Mouse (Mus musculus) limb, embryonic 10.5 days (tissue): ENCODE results near the gene Gsta2. TPM values are rescaled to one million over a fixed set of nuclear protein-coding genes. Genes with fewer than 3 reads are reported as not detected.

Experiments used
- DNase-seq: peaks from one replicate; pipeline ENCODE4 v3.0.0-alpha.2; 2017; ENCODE audit warnings: low spot score
- H3K27ac ChIP-seq: fragments of 300-500 bp; sonication (generic); 2 replicates; pipeline ENCODE4 v1.5.1; 2016; ENCODE audit warnings: mild to moderate bottlenecking
- H3K27me3 ChIP-seq: fragments of 300-500 bp; sonication (generic); 2 replicates; pipeline ENCODE4 v1.6.1; 2016; ENCODE audit warnings: low read depth, mild to moderate bottlenecking; ENCODE audit not compliant: poor library complexity, severe bottlenecking
- H3K36me3 ChIP-seq: fragments of 300-500 bp; sonication (generic); 2 replicates; pipeline ENCODE4 v1.6.1; 2016; ENCODE audit warnings: mild to moderate bottlenecking, moderate library complexity
- H3K4me1 ChIP-seq: fragments of 300-500 bp; sonication (generic); 2 replicates; pipeline ENCODE4 v1.6.1; 2016
- H3K4me3 ChIP-seq: fragments of 300-500 bp; sonication (generic); 2 replicates; pipeline ENCODE4 v1.5.1; 2016; ENCODE audit warnings: mild to moderate bottlenecking, moderate library complexity
- H3K9me3 ChIP-seq: fragments of 300-500 bp; sonication (generic); replicated peaks from 2 replicates; pipeline ENCODE4 v1.6.1; 2016; ENCODE audit warnings: mild to moderate bottlenecking
- WGBS: fragments of 180-500 bp; shearing (Covaris S2); methylation state at CpG from one replicate; pipeline ENCODE4 v1.1.7; 2016; 5-methylcytosine and 5-hydroxymethylcytosine counted together
- polyA plus RNA-seq: library from polyadenylated mRNA; unstranded; fragments of >200 nt; fragmentation: Nextera tagmentation; extraction: Ambion mirVana; gene quantifications from 2 replicates; pipeline ENCODE4 v1.2.1, GENCODE M21; 2016

Gsta2 gene
- polyA plus RNA-seq: not detected in 2 replicates

DNA sequence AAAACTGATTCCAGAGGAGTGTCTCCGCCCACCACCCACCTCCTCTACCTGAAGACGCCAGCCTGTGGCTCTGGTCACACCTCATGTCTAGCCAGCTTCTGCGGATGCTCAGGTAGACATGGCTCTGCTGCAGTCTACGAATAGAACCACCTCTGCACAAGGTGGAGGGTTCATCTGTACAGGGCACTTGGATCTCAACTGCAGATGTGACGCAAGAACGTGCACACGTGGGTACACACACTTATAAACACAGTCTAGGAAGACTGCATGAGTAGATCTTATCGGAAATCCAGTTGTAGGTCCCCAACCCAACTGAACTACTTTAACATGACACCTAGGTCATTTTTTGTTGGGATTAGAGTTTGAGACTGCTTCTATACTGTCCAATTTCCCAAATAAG, at the start of gene Gsta2:
Gsta2 (minus strand) TSS at position 178 of the 400 bp plus-strand sequence.
- Histone ChIP-seq H3K4me3 (no peak within 1 kb of the TSS), H3K4me1 (no peaks in the 10 kb centered on the region), H3K36me3 (no peaks in the 10 kb centered on the region), H3K9me3 (no peaks in the 10 kb centered on the region), H3K27ac (no peak within 1 kb of the TSS), H3K27me3 (no peaks in the 10 kb centered on the region)
- DNase-seq: no peak
- WGBS: 93% methylated on average over 8 of the region's 8 CpGs

DNA sequence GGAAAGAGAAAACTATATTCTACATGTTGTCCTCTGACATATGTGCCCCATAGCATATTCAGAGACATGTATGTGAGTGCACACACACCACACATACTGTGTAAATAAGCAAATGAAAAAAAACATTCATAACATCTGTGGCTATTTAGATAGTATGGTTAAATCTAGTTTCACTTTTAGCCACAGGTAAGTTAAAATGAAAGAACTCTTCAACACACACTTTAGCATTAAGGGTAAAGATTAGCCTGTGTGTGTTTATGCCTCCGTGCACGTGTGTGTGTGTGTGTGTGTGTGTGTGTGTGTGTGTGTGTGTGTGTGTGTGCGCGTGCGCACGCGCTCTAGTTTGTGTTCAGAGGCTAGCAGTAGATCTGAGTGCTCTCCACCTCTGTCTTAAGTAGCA, 46.0 kb upstream of the Gsta2 start:
- Histone ChIP-seq H3K36me3 (no peaks in the 10 kb centered on the region), H3K4me3 (no peak overlapping the region), H3K4me1 (no peaks in the 10 kb centered on the region), H3K9me3 (no peaks in the 10 kb centered on the region), H3K27ac (no peak overlapping the region), H3K27me3 (peaks cover 19% of the 10 kb centered on the region)
- WGBS: 92% methylated on average over 7 of the region's 7 CpGs
- no peak for DNase-seq

DNA sequence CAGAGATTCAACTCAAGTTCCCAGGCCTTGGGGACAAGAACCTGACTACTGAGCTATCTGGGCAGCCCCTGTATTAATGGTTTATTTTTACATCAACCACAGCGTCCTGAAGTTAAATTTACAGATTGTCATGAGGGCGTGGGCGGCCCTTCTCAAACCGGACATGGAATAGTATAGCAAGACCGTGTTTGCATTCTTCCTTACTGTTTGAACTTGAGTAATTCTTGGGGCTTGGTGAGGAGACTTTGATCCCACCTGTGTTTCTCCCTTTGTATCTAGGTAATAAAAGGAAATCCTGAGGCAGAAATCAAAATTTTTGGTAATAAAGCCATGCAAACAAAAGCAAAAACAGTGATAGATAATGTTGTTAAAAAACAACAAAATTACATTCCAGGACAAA, 45.0 kb upstream of the Gsta2 start:
- H3K9me3 ChIP-seq: no peaks in the 10 kb centered on the region
- no peak overlapping the region for H3K27ac ChIP-seq
- peaks cover 29% of the 10 kb centered on the region for H3K27me3 ChIP-seq
- no peak for DNase-seq
- H3K36me3 ChIP-seq: no peaks in the 10 kb centered on the region
- 87% methylated on average over 5 of the region's 5 CpGs for WGBS
- peaks cover 6% of the 10 kb centered on the region for H3K4me1 ChIP-seq
- H3K4me3 ChIP-seq: no peak overlapping the region

DNA sequence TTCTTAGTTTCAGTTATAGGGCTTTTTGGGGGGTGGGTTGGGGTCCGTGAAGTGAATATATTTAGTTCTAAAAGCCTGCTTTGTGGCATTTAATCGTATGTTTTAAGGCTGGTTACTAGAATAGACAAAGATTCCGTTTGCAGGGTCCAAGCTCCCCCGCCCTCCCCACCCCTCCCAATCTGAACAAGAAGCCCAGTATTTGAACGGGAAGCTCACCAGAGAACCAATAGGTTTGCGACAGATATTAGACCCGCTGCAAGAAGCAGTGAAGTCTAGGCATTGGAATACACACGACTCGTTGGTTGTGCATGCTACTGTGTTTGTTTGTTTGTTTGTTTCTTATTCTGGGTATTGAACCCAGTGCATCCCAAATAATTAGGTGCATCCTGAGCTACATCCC, 40.9 kb upstream of the Gsta2 start:
- 65% methylated on average over 9 of the region's 9 CpGs for WGBS
- Histone ChIP-seq H3K27ac (no peak overlapping the region), H3K4me1 (peaks cover 9% of the 10 kb centered on the region), H3K36me3 (no peaks in the 10 kb centered on the region), H3K4me3 (peak overlapping the region; percentile 47), H3K9me3 (no peaks in the 10 kb centered on the region), H3K27me3 (peaks cover 69% of the 10 kb centered on the region)
- no peak for DNase-seq

DNA sequence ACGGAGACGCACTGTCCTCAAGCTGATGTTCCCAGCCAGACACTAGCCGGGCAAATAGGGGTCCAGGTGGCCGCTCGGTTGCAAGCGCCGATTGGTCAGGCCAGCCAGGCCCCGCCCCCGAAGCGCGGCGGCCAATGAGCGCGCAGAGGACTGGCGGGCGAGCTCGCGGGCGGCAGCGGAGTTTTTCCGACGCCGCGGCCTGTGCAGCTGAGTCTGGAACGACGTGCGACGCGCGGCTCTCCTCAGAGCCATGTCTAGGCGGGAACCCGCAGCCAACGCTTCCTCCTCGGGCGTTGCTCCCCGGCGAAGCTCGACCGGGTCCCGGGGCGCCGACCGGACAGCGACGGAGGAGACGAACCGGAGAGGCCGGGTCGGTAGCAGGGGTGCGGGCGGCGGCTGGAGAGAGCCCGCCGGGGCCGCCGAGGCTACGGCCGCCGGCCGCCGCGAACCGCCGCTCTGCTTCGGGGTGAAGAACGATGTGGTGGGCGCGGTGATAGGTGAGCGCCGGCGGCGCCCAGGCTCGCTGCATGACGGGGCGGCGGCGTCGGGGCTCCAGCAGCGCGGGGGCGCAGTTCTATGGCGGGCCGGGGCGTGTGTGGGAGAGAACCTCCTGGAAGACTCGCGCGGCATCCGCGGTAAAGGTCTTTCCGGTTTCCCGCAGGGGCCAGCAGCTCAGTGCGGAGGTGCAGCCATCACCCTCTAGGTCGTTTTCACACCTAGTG, 40.2 kb upstream of the Gsta2 start, which contains the start of gene Ddx43:
Ddx43 (plus strand) TSS at position 148 of the 722 bp plus-strand sequence.
- peak within 1 kb of the TSS; percentile 50 for H3K27ac ChIP-seq
- no peaks in the 10 kb centered on the region for H3K36me3 ChIP-seq
- H3K4me1 ChIP-seq: peaks cover 9% of the 10 kb centered on the region
- peaks cover 71% of the 10 kb centered on the region for H3K27me3 ChIP-seq
- WGBS: 3% methylated on average over 93 of the region's 93 CpGs
- peak within 1 kb of the TSS; percentile 47 for H3K4me3 ChIP-seq
- DNase-seq: peak; percentile 84
- no peaks in the 10 kb centered on the region for H3K9me3 ChIP-seq

DNA sequence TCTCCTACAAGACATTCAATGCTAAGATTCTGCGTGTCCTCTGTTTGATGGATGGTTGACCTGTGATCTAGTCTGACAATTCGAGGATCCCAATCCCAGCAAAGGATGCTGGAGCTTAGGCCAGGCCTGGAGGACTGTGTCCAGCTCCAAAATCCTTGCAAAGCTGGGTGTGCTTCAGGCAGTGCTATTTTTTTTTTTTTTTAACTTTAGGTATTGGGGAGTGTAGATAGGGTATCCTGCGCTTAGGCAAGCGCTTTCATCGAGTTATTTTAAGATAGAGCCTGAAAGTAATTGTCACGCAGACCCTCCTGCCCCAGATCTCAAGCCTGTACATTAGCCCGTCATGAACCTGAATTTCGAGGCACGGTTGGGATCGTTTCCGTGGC, 39.6 kb upstream of the Gsta2 start:
- H3K27ac ChIP-seq: no peak overlapping the region
- peaks cover 9% of the 10 kb centered on the region for H3K4me1 ChIP-seq
- H3K9me3 ChIP-seq: no peaks in the 10 kb centered on the region
- 35% methylated on average over 11 of the region's 11 CpGs for WGBS
- peak overlapping the region; percentile 47 for H3K4me3 ChIP-seq
- no peak for DNase-seq
- H3K27me3 ChIP-seq: peaks cover 73% of the 10 kb centered on the region
- no peaks in the 10 kb centered on the region for H3K36me3 ChIP-seq

DNA sequence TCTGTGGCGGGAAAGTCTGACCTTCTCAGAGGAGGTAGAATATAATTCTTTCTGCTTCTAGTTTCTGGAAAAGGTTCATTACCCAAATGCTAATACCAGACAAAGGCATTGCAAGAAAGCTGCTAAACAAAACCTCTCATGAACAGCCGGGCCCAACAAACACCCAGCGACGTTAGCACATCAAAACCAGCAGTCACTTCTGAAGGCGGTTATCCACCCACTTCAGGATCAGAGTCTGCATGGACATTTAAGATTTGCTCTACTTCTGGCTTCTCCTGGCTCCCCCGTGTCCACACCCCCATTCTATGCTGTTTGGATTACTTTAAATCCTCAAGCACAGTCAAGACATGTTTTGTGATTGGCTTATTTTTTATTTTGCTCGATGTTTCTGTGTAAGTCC, 39.0 kb upstream of the Gsta2 start:
- Histone ChIP-seq H3K27ac (no peak overlapping the region), H3K36me3 (no peaks in the 10 kb centered on the region), H3K4me3 (no peak overlapping the region), H3K9me3 (no peaks in the 10 kb centered on the region), H3K27me3 (peaks cover 73% of the 10 kb centered on the region), H3K4me1 (peaks cover 9% of the 10 kb centered on the region)
- no peak for DNase-seq
- WGBS: 65% methylated on average over 7 of the region's 7 CpGs

DNA sequence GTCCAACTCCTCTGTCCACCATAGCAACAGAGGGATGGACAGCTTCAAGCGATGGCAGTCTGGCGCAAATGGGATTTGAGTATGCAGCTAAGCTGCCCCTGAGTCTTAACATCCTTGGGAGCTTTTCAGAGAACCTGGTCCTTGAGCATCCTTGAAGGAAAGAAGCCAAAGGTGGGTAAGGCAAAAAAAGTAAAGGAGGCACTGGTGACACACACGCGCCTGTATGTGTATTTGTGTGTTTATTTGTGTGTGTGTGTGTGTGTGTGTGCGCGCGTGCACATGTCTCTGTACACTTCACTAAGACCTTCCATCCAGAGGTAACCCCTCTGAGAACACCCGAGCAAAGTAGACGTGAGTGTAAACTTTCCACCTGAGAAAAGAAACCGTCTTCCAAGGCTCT, 38.2 kb upstream of the Gsta2 start:
- peaks cover 9% of the 10 kb centered on the region for H3K4me1 ChIP-seq
- 87% methylated on average over 10 of the region's 10 CpGs for WGBS

DNA sequence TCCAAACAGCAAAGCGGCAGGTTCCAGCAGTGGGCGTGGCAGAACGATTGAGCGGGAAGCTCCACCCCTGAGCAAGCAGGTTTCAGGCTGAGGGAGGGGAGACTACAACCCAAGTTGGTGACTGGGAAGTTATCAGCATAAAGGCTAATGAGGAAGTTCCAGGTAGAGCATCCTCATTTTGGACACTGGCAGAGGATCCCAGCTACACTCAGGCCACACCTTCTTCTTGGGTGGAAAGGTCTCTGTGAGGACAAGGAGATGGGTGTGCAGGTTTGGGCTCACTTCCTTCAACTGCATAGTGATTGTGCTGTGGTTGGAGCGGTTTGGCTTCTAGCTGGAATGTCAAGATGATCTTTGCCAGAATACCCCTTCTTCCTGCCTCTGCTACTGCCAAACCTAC, 34.4 kb upstream of the Gsta2 start:
- no peak for DNase-seq
- no peak overlapping the region for H3K4me3 ChIP-seq
- H3K4me1 ChIP-seq: no peaks in the 10 kb centered on the region
- no peak overlapping the region for H3K27ac ChIP-seq
- no peaks in the 10 kb centered on the region for H3K36me3 ChIP-seq
- H3K27me3 ChIP-seq: peaks cover 38% of the 10 kb centered on the region
- H3K9me3 ChIP-seq: no peaks in the 10 kb centered on the region
- WGBS: 59% methylated on average over 5 of the region's 5 CpGs

More for the DNA sequence above, 38.2 kb upstream of the Gsta2 start:
- DNase-seq: no peak
- H3K9me3 ChIP-seq: no peaks in the 10 kb centered on the region
- no peak overlapping the region for H3K4me3 ChIP-seq
- peaks cover 73% of the 10 kb centered on the region for H3K27me3 ChIP-seq
- H3K36me3 ChIP-seq: no peaks in the 10 kb centered on the region
- no peak overlapping the region for H3K27ac ChIP-seq

DNA sequence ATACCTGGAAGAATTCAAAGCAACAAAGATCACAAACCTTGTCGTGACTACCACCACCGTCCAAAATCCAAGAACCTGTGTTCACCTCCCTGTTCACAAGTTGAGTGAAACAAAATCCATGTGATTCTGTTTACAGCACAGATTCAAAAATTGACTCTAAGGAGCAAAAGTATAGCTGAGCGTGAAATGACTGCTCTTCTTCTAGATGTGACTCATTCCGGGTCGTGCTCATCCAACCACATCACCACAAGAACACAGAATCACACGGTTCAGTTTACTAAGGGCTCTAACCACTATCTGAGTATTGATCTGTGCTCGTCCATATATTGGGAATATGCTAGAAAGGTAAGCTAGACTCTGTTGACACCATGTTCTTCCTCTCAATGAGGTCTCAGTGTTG, 31.4 kb upstream of the Gsta2 start:
- WGBS: 91% methylated on average over 7 of the region's 7 CpGs

DNA sequence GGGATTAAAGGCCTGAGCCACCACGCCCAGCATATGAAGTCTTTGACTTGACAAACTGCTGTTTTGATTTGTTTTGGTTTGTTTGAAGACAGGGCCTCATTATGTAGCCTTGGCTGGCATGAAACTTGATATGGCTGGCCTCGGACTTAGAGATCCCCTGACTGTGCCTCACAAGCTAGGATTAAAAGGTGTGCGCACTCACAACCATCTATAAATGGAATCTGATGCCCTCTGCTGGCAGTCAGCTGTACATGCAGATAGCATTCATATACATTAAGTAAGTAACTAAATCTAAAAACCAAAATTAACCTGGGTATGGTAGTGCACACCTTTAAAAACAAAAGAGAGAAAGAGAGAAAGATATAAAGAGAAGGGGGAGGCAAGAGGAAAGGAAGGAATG, 30.3 kb upstream of the Gsta2 start:
- 51% methylated on average over 3 of the region's 3 CpGs for WGBS
- DNase-seq: no peak

More for the DNA sequence above, 31.4 kb upstream of the Gsta2 start:
- H3K9me3 ChIP-seq: no peaks in the 10 kb centered on the region
- DNase-seq: no peak
- no peaks in the 10 kb centered on the region for H3K4me1 ChIP-seq
- H3K27me3 ChIP-seq: peaks cover 7% of the 10 kb centered on the region; the same call in 1 of the 2 replicates
- H3K4me3 ChIP-seq: no peak overlapping the region
- no peaks in the 10 kb centered on the region for H3K36me3 ChIP-seq
- no peak overlapping the region for H3K27ac ChIP-seq

DNA sequence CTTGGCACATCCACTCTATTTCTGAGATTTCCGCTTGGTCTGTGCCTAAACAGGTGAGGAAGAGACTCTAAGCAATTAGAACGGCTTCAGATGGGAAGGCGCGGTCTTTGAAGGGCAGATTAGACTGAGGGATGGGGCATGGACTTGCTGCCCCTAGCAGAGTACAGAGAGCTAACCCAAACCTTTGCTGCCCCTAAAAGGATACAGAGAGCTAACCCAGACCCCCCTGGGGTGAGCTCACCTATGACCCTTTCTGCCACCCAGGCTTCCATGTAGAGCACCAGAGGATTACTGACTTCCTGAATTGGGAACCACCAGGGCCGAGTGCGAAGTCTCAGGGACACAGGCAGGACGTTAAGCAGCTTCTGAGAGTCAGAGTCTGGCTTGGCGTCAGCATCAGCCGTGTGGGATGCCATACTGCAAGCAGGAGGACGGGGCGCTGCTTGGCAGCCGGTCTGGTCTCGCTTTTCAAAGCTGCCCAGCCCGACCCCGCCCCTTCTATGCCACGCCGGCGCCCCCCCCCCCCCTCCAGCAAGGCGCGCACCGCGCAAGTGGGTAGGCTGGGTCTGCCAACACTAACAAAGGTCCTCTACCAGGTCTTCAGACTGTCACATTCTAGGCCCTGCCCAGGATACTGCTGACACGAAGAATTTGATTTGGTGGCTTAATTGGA, 22.7 kb upstream of the Gsta2 start, which contains the start of gene Ooep:
Ooep (minus strand) TSS at position 613 of the 673 bp plus-strand sequence.
- Histone ChIP-seq H3K9me3 (no peaks in the 10 kb centered on the region), H3K27me3 (peaks cover 24% of the 10 kb centered on the region), H3K4me1 (peaks cover 19% of the 10 kb centered on the region), H3K4me3 (peak within 1 kb of the TSS; percentile 49), H3K27ac (peak within 1 kb of the TSS; percentile 58), H3K36me3 (no peaks in the 10 kb centered on the region)
- peak; percentile 66 for DNase-seq
- 3% methylated on average over 23 of the region's 23 CpGs for whole genome bisulfite sequencing

More for the DNA sequence above, 30.3 kb upstream of the Gsta2 start:
- H3K4me1 ChIP-seq: no peaks in the 10 kb centered on the region
- no peaks in the 10 kb centered on the region for H3K36me3 ChIP-seq
- no peak overlapping the region for H3K4me3 ChIP-seq
- 0 out of 2 replicates have a peak, but pooled peaks cover 3% of the 10 kb centered on the region for H3K27me3 ChIP-seq
- H3K9me3 ChIP-seq: no peaks in the 10 kb centered on the region
- H3K27ac ChIP-seq: no peak overlapping the region

DNA sequence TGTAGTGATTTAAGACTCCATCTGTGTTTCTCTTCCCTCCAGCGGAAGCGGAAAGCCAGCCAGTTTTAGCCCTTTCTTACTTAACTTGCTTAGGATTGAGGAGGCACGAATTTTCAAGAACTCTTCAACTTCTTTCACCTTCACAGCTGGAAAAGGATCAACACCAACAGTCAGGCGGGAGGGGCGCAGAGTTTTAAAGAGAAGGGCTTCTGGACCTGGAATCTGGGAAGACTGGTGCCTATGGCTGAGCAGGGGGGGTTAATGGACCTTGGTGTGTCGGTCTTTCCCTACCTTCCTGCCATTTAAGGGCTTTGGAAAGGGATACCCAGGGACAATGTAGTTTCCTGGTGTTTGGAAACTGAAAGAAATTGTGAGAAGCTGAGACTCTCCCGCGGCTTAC, 22.0 kb upstream of the Gsta2 start:
- Histone ChIP-seq H3K4me3 (peak overlapping the region; percentile 49), H3K4me1 (peaks cover 19% of the 10 kb centered on the region), H3K9me3 (no peaks in the 10 kb centered on the region), H3K27me3 (peaks cover 24% of the 10 kb centered on the region), H3K36me3 (no peaks in the 10 kb centered on the region), H3K27ac (no peak overlapping the region)
- WGBS: 37% methylated on average over 8 of the region's 8 CpGs
- no peak for DNase-seq
